Mouse (Mus musculus): ENCODE measurements around the gene Yif1a. TPM values are rescaled to one million over a fixed set of nuclear protein-coding genes. Genes with fewer than 3 reads are reported as not detected.
A peak's percentile ranks its signal among the peaks of the same experiment; 100 is the strongest.

Gene Yif1a
- 10 to 100 TPM; 72.8 to 78.3 TPM for total RNA-seq (2021)

DNA sequence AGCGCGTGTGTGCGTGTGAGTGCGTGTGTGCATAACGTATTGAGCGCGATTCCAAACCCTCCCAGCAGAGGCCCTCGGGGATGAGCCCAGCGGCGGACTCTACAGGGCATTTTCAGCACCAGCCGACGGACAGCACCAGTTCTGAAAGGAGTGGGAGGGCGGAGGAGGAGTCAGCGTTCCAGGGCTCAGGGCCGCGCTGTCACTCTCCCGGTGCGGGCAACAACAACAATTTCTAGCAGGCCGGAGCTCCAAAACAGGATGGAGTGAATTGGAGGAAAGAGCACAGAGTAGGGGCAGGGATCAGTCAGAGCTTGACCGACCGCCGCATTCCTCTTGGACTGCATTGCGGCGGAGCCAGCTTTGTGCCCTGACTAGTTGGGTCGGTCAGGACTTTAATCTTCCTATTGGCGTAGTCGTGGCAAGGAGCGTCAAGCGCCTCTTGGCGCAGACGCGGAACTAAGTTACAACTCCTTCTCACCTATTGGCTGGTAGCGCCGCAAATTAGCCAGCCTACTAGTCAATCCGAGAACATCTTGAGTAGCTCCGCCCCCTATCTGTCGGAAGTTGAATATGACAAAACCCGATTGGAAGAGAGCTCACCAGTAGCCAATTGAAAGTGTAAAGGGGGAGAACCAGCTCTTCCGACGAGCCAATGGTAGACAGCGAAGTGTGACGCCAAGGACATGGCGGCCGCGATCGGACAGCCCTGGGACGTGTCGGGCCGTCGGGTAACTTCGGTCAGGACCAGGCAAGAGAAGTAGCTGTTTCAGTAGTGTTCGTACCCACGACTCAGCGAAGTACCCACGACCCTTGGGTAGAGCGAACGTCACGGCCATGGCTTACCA, at the start of gene Yif1a:
Gene Yif1a (plus strand): TSS at position 655 of the 845 bp plus-strand sequence.
- intact Hi-C loops (cut with DNase I), result no loop called here

DNA sequence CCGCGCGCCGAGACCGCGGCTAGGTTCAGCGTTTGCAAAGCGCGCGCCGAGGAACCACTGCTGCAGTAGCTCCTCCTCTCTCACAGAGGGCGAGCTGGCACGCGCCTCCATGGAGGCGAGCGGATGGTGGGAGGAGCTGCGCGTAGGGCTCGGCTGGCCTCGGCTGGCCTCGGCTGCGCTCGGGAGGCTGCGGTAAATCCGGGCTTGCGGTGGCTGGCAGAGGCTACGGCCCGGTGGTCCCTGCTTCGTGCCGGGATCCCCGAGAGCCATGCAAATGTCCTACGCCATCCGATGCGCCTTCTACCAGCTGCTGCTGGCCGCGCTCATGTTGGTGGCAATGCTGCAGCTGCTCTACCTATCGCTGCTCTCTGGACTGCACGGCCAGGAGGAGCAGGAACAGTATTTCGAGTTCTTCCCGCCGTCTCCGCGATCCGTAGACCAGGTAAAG, 49.6 kb upstream of the Yif1a start, which contains the start of the genes B4gat1 and AC124502.3:
Gene B4gat1 (plus strand): TSS at position 118 of the 448 bp plus-strand sequence.
Gene AC124502.3 (plus strand): TSS at position 183 of the 448 bp plus-strand sequence.
- DNase-seq, result peak; percentile 92 to 93
- intact Hi-C loops (cut with DNase I), result no loop called here

More for the DNA sequence above, at the start of gene Yif1a:
- peak; percentile 97 to 98 for DNase-seq

GRCm38 (mm10) chr19:5039301-5040114, 48.8 kb upstream of the Yif1a start:
- peak; percentile 34 to 41 for DNase-seq
- intact Hi-C loops (cut with DNase I), result no loop called here

GRCm38 (mm10) chr19:5040862-5041523, 47.3 kb upstream of the Yif1a start, which contains the start of gene Brms1:
Gene Brms1 (plus strand): TSS chr19:5041354.
- DNase-seq, result peak; percentile 93 to 97
- intact Hi-C loops (cut with DNase I), result no loop called here

DNA sequence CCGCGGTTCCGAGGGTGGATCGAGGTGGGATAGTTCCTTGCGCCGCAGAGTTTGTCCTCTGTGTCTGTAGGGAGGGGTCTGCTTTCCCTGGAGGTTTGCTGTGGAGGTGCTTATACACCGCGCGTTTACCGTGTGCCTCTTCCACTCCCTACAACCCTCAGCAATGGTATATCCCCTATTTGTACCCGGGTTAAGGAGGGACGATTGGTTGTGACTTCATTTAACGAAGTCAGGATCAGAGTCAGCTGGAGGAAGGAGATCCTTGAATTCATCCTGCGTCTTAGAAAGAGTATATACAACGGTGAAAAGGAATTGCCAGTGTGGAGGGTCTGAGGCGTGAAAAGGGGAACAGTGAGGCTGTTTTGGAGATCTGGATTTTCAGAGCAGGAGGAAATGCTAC, 46.8 kb upstream of the Yif1a start:
- intact Hi-C loops (cut with DNase I), result no loop called here
- DNase-seq, result no peak

DNA sequence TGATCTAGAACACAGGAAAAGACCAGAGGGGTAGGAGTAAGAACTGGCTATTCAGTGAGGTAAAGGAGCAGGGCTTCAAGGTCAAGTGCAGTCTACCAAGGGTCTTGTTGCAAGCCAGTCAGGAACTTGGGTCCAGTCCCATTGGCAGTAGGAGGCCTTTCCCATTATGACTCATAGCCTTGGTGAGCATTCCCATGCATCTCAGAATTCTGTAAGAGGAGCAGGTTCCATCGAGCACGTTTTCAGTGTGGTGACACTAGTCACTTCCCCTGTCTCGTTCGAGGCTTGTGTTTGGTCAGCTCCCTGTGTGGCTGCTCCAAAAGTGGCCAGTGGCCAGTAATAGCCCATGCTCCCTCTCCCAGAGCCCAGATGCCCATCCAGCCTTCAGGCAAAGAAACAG, 42.8 kb upstream of the Yif1a start:
- DNase-seq, result no peak
- intact Hi-C loops (cut with DNase I), result no loop called here

DNA sequence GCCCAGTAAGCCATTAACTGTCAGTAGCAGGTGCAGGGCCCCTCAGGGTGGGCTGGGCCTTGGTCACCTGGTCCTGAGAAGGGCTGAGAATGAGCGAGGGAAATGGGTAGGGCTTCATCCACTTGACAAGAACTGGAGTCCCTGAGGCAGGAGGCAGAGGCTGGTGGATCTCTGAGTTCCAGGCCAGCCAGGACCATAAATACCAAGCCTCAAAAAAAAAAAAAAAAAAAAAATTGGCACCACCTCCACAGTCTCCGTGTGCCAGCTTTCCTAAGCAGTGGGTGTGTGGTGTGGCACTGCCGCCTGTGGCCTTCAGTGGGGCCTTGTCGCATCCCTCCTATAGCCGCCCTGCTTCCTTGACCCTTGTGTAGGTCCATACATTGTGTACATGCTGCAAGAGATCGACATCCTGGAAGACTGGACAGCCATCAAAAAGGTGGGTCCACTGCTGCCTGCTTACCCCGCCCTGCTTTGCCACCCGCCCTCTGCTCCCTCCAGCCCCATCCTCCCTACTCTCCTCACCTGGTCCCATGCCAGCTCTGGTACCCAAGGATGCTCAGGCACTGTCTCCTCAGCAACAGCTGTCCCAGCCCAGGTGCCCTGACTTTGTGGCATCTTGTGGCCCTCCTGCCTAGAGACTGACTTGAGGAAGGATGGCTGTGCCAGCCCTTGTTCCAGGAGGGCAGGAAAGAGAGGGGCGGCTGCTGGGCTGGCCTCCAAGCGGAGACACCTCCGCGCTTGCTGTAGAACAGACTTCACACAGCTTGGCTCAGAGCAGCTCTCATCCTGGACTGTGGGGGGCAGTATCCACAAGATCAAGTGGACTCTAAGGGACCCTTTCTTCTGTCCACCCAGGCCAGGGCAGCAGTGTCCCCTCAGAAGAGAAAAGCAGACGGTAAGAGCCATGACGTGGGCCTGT, 39.9 kb upstream of the Yif1a start:
- intact Hi-C loops (cut with DNase I), result no loop called here
- DNase-seq, result no peak

DNA sequence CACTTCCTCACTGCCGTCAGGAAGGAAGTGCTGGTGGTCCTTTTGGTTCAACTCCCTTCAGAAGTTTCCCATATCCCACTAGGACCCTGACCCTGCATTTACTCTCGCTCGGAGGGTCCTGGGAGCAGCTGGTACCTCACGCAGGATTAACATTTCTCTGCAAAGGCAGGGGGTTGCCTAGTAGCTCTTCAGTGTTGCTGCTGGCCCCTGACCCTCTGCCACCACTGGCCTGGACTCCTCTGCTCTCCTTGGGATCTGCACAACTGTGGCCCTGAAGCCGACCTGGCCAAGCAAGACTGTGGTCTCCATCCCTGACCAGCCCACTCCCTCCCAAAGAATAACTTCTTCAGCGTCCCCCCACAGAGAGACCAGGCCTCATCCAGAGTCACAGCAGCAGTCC, 39.0 kb upstream of the Yif1a start:
- no peak for DNase-seq
- intact Hi-C loops (cut with DNase I), result no loop called here

- DNase-seq, result peak; percentile 52 to 65
- intact Hi-C loops (cut with DNase I), result no loop called here
Measured at GRCm38 (mm10) chr19:5050047-5050905, 38.1 kb upstream of the Yif1a start, which contains the start of gene Rin1. Gene Rin1 (plus strand): TSS chr19:5050481.

DNA sequence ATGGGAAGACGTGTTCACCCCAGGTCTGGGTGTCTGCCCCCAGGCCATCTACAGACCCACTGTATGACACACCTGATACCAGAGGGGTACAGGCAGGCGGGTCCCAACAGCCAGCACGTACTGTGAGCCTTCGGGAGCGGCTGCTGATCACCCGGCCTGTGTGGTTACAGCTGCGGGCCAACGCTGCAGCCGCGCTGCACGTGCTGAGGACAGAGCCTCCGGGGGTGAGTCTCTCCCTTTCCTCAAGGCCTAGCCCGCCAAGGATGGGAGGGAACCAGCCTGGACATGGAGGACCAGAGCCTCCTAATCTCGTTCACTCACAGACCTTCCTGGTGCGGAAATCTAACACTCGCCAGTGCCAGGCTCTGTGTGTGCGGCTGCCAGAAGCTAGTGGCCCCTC, 37.3 kb upstream of the Yif1a start:
- intact Hi-C loops (cut with DNase I), result no loop called here
- peak in 1 of 2 experiments; percentile 41 for DNase-seq

GRCm38 (mm10) chr19:5051515-5051914, 36.8 kb upstream of the Yif1a start:
- intact Hi-C loops (cut with DNase I), result no loop called here
- no peak for DNase-seq

GRCm38 (mm10) chr19:5052166-5052822, 36.0 kb upstream of the Yif1a start:
- intact Hi-C loops (cut with DNase I), result no loop called here
- DNase-seq, result no peak

GRCm38 (mm10) chr19:5052853-5053252, 35.5 kb upstream of the Yif1a start:
- DNase-seq, result no peak
- intact Hi-C loops (cut with DNase I), result no loop called here

DNA sequence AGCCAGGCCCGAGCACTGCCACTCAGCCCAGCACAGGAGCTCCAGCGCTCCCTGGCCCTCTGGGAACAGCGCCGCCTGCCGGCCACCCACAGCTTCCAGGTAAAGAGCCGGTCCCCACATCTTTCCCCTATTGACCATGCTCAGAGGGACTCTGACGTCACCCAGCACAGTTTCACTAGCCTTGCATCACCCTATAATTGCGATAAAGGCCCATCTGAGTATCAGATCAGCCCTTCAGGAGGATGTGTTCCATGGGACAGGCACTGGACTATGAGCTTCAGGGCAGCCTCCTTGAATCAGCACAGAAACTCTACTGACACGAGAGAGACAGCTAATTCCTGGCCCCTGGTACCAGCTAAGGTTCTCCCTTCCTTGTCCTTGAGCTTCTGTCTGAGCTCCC, 34.4 kb upstream of the Yif1a start:
- intact Hi-C loops (cut with DNase I), result no loop called here
- DNase-seq, result peak in 1 of 2 experiments; percentile 60

DNA sequence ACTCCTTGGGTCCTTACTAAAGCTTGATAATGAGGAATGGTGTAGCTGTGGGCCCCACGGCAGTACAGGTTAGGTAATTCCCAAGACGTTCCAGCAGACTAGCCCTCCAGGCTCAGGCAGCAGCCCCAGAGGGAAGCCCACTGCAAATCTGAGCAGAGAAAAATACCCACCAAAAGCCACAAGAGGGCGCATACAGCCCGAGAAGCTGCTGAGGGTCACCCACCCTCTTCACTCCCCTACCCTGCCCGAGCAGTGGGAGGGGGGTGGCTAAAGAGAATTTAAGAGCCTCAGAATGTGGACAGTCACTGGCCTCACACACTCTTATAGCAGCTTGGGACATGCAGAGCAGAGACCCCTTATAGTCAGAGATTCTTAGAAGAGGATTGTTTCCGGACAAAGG, 32.1 kb upstream of the Yif1a start:
- peak; percentile 46 to 72 for DNase-seq

GRCm38 (mm10) chr19:5057876-5058775, 30.2 kb upstream of the Yif1a start:
- intact Hi-C loops (cut with DNase I), result no loop called here

More for the DNA sequence above, 32.1 kb upstream of the Yif1a start:
- intact Hi-C loops (cut with DNase I), result loop anchor here (1.0 kb wide), 1 partner anchor 17 kb away; no protein-coding TSS in a partner anchor

More at GRCm38 (mm10) chr19:5057876-5058775, 30.2 kb upstream of the Yif1a start:
- no peak for DNase-seq

Measured in heart, postnatal 10 days (tissue).